Mouse (Mus musculus) neural tube, embryonic 15.5 days (tissue): Measurements from ENCODE around the gene Gm11397. TPM values are rescaled to one million over a fixed set of nuclear protein-coding genes. Genes with fewer than 3 reads are reported as not detected.
"Not testable (repeated sequence)": the region's sequence is repeated elsewhere in the genome, so short reads cannot be mapped to it uniquely, and the experiment has no call there.

Source experiments
- ATAC-seq: fragments of 200-750 bp; cut with Nextera tagmentation; 2 replicates; pipeline ENCODE4 v1.8.0; 2017; ENCODE audit warnings: mild to moderate bottlenecking, moderate TSS enrichment, moderate library complexity; ENCODE audit not compliant: low FRiP score
- H3K27ac ChIP-seq: fragments of 300-500 bp; sonication (generic); replicated peaks from 2 replicates; pipeline ENCODE4 v1.5.1; 2015; ENCODE audit warnings: mild to moderate bottlenecking, inconsistent platforms
- H3K27me3 ChIP-seq: fragments of 300-500 bp; sonication (generic); replicated peaks from 2 replicates; pipeline ENCODE4 v1.6.1; 2015; ENCODE audit warnings: inconsistent platforms
- H3K36me3 ChIP-seq: fragments of 300-500 bp; sonication (generic); 2 replicates; pipeline ENCODE4 v1.6.1; 2015; ENCODE audit warnings: inconsistent platforms
- H3K4me1 ChIP-seq: fragments of 300-500 bp; sonication (generic); 2 replicates; pipeline ENCODE4 v1.6.1; 2015; ENCODE audit warnings: inconsistent platforms
- H3K4me2 ChIP-seq: fragments of 300-500 bp; sonication (generic); 2 replicates; pipeline ENCODE4 v1.6.1; 2015; ENCODE audit warnings: inconsistent platforms, mild to moderate bottlenecking, moderate library complexity
- H3K4me3 ChIP-seq: fragments of 300-500 bp; sonication (generic); replicated peaks from 2 replicates; pipeline ENCODE4 v1.5.1; 2015; ENCODE audit warnings: mild to moderate bottlenecking, inconsistent platforms
- H3K9ac ChIP-seq: fragments of 300-500 bp; sonication (generic); replicated peaks from 2 replicates; pipeline ENCODE4 v1.6.1; 2015; ENCODE audit warnings: mild to moderate bottlenecking, inconsistent platforms
- H3K9me3 ChIP-seq: fragments of 300-500 bp; sonication (generic); replicated peaks from 2 replicates; pipeline ENCODE4 v1.6.1; 2016; ENCODE audit warnings: inconsistent platforms
- WGBS: fragments of 180-500 bp; shearing (Covaris S2); methylation state at CpG from one replicate; pipeline ENCODE4 v1.1.7; 2015; ENCODE audit warnings: mixed read lengths; 5-methylcytosine and 5-hydroxymethylcytosine counted together
- polyA plus RNA-seq: library from polyadenylated mRNA; unstranded; fragments of >200 nt; fragmentation: Nextera tagmentation; extraction: Ambion mirVana; gene quantifications from 2 replicates; pipeline ENCODE4 v1.2.1, GENCODE M21; 2015

Gene Gm11397
- not detected in 2 replicates for polyA plus RNA-seq

DNA sequence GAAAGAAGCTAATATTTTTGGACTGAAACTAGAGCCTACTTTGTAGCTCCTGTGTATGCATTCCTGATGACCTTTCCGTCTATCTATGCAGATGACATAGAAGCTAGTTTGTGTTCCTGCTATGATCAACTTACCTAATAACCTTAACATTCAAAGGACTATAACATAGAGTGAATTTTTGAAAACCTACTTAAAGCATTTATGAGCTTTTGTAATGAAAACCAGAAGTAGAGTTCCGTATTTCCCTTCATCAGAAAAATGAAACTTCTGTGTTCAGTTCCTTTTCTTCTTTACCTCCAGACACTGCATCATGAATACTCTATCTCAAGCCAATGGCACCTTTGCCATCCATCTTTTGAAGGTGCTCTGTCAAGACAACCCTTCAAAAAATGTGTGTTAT is at the start of gene Gm11397:
Gm11397 (plus strand) TSS at position 301 of the 400 bp plus-strand sequence.
- H3K4me1 ChIP-seq, H3K36me3 ChIP-seq, ATAC-seq, H3K4me3 ChIP-seq, H3K9me3 ChIP-seq, H3K4me2 ChIP-seq, H3K9ac ChIP-seq, H3K27ac ChIP-seq, H3K27me3 ChIP-seq: not testable (repeated sequence)
- WGBS: 79% methylated on average over 2 of the region's 2 CpGs

DNA sequence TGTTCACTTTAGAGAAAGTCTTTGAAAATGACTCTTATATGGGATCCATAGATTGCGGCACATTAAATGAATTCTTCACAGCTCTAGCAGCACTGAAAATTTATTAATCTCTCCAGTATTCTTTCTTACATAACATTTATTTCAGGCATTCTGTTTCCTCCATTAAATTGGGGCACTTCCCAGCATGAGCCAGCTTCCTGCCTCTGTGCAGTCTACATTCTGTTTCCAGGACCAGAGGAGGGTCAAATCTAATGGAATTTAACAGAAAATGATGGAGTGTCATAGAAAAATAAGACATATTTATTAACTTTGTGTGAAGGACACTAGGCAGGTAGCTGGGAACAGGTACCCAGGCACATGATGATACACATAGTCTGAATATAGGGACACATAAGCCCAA is 38.9 kb upstream of the Gm11397 start:
- not testable (repeated sequence) for H3K9ac ChIP-seq, H3K36me3 ChIP-seq, H3K4me3 ChIP-seq, H3K4me2 ChIP-seq, H3K9me3 ChIP-seq, H3K27ac ChIP-seq, H3K4me1 ChIP-seq, ATAC-seq, H3K27me3 ChIP-seq
- WGBS: 100% methylated on average over 1 of the region's 1 CpGs

DNA sequence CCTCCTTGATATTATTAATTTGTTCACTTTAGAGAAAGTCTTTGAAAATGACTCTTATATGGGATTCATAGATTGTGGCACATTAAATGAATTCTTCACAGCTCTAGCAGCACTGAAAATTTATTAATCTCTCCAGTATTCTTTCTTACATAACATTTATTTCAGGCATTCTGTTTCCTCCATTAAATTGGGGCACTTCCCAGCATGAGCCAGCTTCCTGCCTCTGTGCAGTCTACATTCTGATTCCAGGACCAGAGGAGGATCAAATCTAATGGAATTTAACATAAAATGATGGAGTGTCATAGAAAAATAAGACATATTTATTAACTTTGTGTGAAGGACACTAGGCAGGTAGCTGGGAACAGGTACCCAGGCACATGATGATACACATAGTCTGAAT is 37.2 kb downstream of the Gm11397 start:
- H3K27me3 ChIP-seq: not testable (repeated sequence)

More for the DNA sequence above, 37.2 kb downstream of the Gm11397 start:
- not testable (repeated sequence) for H3K4me3 ChIP-seq, H3K4me1 ChIP-seq, H3K4me2 ChIP-seq, H3K9me3 ChIP-seq, H3K9ac ChIP-seq, H3K36me3 ChIP-seq, H3K27ac ChIP-seq, ATAC-seq

Other genes with a start within 250 kb of the Gm11397 start
- gene Serpinb9c, start 236.0 kb upstream of the Gm11397 start, polyA plus RNA-seq: not detected in 2 replicates
- gene Serpinb9d, start 202.8 kb upstream of the Gm11397 start, polyA plus RNA-seq: not detected in 2 replicates
- not detected in 2 replicates for gene Serpinb9e, start 146.1 kb upstream of the Gm11397 start, polyA plus RNA-seq
- gene Serpinb9f, start 71.7 kb upstream of the Gm11397 start, polyA plus RNA-seq: not detected in 2 replicates
- not detected in 2 replicates for gene Serpinb9g, start 89.0 kb downstream of the Gm11397 start, polyA plus RNA-seq